39 mouse cellular contexts compared by ENCODE assay signal in genomic region chr6:131501474-131501873, GRCm38 (mm10). TPM values are rescaled to one million over a fixed set of nuclear protein-coding genes. Genes with fewer than 3 reads are reported as not detected.
"Had no signal": no experiment of that assay in that cellular context is flagged by ENCODE, and none has a peak within 500 bp of the region (broad histone marks: within the 10 kb centered on the region; RNA-seq: fewer than 3 reads in every experiment).

No protein-coding gene starts in this region.

RNA-seq across cellular contexts. Expression of gene 5430401F13Rik, which starts 15.3 kb away (rescaled TPM):
- total RNA-seq: left cerebral cortex, adult 8-10 months; left cerebral cortex, postnatal 10 days; left cerebral cortex, postnatal 14 days; left cerebral cortex, postnatal 25 days; left cerebral cortex, postnatal 36 days; left cerebral cortex, postnatal 4 days; liver, adult 2 months; megakaryocyte, adult 5-6 weeks; midbrain, postnatal 0 days; monocyte, adult 5-6 weeks had no signal
- polyA plus RNA-seq: limb, embryonic 10.5 days; limb, embryonic 11.5 days; limb, embryonic 12.5 days; limb, embryonic 13.5 days; limb, embryonic 14.5 days; limb, embryonic 15.5 days; liver, adult 2 months; liver, embryonic 11.5 days; liver, embryonic 12.5 days; liver, embryonic 13.5 days; liver, embryonic 14.5 days; liver, embryonic 15.5 days; liver, embryonic 16.5 days; liver, postnatal 0 days; lung, adult 2 months; lung, embryonic 14.5 days; lung, embryonic 15.5 days; lung, embryonic 16.5 days; lung, postnatal 0 days; macrophage; midbrain, embryonic 10.5 days; midbrain, embryonic 11.5 days; midbrain, embryonic 12.5 days; midbrain, embryonic 13.5 days; midbrain, embryonic 14.5 days; midbrain, embryonic 15.5 days; midbrain, embryonic 16.5 days; midbrain, postnatal 0 days; myocyte; neural tube, embryonic 11.5 days; neural tube, embryonic 12.5 days had no signal

RNA-seq across cellular contexts. Expression of gene Gm6619, which starts 15.3 kb away (rescaled TPM):
- total RNA-seq: left cerebral cortex, adult 8-10 months; left cerebral cortex, postnatal 10 days; left cerebral cortex, postnatal 14 days; left cerebral cortex, postnatal 25 days; left cerebral cortex, postnatal 36 days; left cerebral cortex, postnatal 4 days; liver, adult 2 months; megakaryocyte, adult 5-6 weeks; midbrain, postnatal 0 days; monocyte, adult 5-6 weeks had no signal
- polyA plus RNA-seq: limb, embryonic 10.5 days; limb, embryonic 12.5 days; limb, embryonic 14.5 days; limb, embryonic 15.5 days; liver, adult 2 months; liver, embryonic 11.5 days; liver, embryonic 12.5 days; liver, embryonic 13.5 days; liver, embryonic 14.5 days; liver, embryonic 15.5 days; liver, embryonic 16.5 days; liver, postnatal 0 days; lung, adult 2 months; lung, embryonic 14.5 days; lung, embryonic 15.5 days; lung, embryonic 16.5 days; lung, postnatal 0 days; macrophage; midbrain, embryonic 10.5 days; midbrain, embryonic 11.5 days; midbrain, embryonic 12.5 days; midbrain, embryonic 13.5 days; midbrain, embryonic 14.5 days; midbrain, embryonic 15.5 days; midbrain, embryonic 16.5 days; midbrain, postnatal 0 days; myocyte; neural tube, embryonic 11.5 days; neural tube, embryonic 12.5 days had no signal
